Mouse (Mus musculus) natural killer cell, adult 2 months (primary cell): ENCODE measurements at regions not wholly inside any gene's neighbourhood (a gene's known extent, or its start where the extent isn't known, plus 50 kb on each side); places are given as distances from the start of the nearest gene placed in this dataset.
A peak's percentile ranks its signal among the peaks of the same experiment; 100 is the strongest.

Experiments used
- DNase-seq, 2 experiments: peaks; one replicate each; pipeline ENCODE4 v3.0.0; 2022; ENCODE audit warnings: low spot score in 2 of 2

DNA sequence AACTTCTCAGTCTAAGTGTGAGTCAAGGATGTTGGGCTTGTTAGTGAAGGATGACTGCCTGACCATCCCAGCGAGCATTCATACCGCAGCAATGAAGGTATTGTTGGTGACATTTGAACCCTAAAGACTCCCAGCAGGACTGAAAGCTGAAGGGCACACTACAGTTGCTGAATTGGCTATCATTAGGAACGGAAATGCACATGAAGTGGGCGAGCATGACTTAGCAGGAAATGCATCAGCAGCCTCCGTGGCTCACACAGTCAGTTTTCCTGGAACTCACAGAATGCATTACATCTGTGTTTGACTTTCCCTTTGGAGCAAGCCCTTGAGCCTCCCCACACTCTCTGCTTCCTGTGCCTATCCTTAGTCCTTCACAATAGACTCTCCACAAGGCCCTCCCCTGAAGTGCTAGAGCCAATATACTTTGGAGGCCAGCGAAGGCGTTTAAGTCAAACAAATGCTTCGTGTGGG lies 63.9 kb downstream of the Tmco5 start:
- DNase-seq, result no peak

DNA sequence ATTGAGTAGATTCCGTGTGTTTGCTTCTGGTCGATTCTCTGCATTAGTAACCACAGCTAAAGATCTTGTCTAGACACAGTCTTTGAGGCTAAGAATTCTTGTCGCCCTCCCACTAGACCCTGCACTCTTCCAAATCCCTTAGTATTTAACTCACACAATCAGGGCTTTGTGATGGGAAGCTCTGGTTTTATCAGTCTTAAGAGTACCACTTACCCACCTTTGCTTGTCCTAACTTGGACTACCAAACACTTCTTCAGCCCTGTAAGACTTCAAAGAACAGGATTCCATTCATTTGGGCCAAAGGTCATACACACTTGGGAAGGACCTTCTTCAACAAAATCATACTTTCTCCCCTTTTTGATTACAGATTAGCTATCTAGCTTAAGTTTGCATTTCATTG lies 70.0 kb downstream of the Tmco5 start:
- no peak for DNase-seq

DNA sequence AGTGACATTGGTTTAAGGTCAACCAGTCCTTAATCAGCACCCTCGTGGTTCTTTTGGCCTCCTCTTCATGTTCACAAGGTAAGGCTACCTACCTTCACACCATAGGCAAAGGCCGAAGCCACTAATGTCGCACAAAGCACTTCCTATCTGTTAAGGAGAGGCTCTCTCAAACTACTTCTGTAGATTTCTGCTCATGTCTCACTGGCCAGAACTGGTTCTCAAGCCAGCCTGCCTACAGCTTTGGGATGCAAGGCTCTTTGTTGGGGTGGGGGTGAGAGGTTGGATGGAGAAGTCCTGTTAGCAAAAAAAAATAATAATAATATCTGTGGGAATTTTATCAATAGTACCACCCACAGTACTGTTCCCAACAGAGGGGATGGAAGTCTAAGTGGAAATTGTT lies 71.2 kb downstream of the Tmco5 start:
- DNase-seq, result no peak

DNA sequence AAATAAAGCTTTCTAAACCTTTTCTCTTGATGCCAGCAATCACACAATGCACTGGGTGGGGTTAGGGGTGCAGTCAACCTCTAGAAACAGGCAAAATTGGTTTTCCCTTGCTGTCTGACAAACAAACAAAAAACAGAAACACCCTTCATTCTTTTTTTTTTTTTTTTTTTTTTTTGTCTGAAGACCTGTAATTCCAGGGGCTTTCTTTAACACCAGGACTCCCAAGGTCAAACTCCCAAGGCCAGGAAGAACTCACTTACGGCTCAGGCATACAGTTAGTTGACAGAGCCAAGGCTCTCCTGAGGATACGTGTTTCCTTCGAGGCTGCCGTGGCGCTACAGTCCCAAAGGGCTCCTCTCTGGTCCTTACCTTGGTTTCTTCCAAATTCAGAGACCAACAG lies 71.7 kb downstream of the Tmco5 start:
- no peak for DNase-seq

DNA sequence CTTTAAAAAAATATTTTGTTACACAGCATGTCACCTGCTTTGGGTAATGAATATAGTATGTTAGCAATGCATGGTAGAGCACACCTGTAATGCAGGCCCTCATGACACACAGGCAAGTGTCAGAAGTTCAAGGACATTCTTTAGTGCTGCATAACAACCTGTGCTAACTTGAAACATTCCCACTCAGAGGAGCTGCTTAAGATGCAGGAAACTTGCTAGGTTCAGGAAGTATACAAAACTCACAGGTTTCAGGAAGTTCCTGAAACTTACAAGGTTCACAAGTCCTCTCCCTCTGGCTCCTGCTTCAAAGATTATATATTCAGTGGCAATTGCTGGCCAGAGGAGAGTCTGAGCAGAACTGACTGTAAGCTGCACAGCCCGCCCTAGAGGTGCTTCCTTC lies 73.0 kb downstream of the Tmco5 start:
- no peak for DNase-seq

DNA sequence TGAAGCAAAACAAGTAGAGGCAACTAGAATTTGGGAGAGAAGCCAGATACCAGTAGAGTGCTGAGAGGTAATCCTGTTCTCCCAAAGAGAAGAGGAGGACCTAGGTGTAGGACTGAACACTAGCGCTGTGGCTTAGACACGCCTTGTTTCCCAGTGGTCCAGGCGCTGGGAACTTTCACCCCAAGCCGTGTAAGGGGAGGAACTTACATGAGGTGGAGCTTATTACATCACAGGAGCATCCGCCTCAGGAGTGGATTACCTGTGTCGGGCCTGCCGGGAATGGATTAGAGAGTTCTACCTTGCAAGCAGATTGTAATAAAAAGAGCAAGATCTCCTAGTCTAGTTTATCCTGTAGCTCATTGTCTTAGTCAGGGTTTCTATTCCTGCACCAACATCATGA lies 75.8 kb downstream of the Tmco5 start:
- DNase-seq, result no peak

DNA sequence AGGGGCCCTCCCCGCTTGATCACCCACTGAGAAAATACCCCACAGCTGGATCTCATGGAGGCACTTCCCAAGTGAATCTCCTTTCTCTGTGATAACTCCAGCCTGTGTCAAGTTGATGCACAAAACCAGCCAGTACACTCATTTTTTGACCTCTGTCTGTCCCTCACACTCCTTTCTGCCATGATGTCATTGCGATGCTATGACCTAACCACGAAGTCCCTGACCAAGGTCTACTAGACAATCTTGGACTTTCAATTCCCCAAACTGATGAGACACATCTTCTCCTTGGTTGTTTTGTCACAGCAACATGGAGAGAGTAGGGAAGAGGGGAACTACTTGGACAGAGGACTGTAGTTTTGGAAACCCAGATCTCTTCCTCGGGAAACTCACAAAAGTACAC lies 76.4 kb downstream of the Tmco5 start:
- no peak for DNase-seq

DNA sequence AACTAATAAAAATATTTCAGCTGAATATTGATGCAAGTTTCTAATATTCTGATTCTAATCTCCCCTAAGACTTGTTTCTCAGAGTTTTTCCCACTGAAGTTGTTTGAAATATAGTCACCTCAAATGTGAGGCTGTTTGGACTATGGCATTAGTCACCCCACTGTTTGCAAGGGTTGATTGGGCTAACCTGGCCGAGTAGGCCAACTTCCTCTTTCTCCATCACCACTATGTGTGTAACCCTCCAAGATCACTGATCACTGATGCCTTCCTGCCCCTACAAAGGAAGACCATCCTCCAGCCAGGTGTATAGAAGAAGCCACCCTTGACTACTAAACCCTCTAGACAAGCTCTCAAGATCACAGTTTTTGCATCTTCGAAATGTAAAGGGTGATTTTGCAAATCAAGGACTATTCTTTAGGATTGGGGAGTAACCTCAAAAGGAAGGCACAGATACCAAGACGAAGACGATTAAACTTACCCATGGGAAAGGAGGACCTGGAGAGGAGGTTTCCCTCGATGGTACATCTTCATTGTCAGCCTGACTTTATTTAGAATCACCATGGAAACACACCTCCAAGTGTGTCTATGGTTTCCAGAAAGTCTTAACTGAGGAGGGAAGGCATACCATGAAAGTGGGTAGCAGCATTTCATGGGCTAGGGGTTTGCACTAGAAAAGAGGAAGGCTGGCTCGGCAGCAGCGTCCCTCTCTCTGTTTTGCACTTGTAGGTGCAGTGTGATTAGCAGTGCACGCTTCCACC lies 84.8 kb downstream of the Tmco5 start:
- DNase-seq, result no peak

DNA sequence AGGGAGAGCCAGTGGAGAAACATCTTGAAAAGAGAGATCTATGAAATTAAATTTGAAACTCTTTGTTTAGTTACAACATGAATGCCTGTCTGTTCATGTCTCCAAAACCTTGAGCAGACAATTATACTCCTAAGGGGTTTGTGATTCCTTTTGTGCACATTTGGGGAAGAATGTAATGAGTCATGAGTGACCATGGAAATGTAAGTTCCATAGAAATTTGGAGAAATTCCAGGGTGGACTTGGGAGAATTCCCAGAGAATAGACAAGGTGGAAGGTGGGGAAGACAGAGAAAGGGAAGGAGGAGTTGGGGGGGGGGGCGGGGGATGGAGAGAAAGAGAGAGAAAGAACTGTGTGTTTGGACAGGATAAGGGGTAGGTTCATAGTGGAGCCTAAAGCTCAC lies 87.8 kb downstream of the Tmco5 start:
- no peak for DNase-seq

DNA sequence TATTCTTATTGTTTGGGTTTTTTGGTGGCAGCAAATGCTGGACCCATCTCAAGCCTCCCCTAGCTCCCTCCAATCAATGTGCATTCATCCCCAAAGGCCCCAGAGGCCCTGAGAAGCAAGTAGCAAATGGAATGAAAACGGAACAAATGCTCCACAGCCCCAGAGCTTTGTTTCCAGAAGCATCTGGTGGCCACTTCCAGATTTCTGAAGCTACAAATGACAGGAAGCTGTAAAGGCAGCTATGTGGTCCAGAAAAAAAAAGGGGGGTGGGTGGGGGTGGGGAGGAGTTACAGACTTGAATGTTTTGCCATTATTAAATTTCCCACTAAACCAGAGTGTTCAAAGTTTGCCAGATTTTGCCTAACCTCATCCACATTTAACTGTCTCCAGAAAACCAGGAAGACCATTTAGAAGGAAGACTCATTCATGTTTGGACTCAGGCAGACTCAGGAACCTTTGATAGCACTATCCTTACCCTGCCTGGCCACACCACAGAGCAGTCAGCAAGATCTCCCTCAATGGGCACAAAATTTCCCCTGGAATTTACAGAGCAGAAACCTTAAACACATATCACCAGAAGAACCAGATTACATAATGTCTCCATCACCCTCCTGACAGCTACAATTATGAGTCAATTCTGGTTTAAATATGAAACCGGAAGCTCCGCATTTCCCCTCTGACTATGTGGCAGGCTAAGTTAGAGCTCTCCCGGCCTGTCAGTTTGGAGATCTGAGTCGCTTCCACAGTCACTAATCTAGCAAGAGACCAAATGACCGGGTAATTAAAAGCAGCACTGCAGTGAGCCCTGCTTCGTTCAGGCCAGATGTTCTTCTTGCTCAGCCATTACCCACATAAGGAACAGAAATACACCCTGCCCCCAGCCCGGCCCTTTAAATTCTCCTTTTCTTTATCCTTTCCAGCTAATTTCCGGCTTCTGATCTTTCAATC lies 93.4 kb downstream of the Tmco5 start:
- DNase-seq, result peak; percentile 44 to 56

DNA sequence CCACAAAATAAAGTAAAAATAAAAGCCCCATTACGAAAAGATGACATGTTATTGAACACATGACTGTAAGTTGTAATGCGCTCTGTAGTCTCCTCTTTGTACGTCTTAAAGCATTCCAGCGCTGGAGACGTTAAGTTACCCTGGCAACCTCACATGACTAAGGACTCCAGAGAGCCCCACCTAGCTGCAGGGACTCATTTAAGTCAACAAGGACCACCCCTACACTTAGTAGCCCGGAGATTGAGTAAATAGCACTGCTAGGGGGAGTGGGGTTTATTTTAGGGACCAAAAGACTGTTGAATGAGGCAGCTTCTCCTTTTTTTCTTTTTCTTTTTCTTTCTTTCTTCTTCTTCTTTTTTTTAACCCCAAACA lies 94.1 kb downstream of the Tmco5 start:
- no peak for DNase-seq

DNA sequence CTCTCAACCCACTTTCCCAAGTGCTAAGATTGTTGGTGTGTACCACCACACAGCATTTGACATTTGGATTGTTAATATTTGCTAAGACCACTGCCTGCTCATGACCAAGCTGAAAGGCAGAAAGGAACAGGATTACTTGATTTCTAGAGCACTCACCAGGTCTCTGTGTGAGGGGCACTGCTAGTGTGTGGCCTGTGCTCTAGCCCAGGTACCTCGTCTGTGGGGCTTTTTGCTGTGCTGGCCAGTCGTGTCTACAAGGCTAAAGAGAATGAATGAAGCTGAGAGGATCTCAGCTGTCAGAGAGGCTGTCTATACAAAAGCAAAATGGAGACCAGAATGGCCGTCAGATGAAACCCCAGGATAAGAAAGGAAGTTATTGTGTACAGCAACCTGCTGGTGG lies 95.0 kb downstream of the Tmco5 start:
- no peak for DNase-seq

DNA sequence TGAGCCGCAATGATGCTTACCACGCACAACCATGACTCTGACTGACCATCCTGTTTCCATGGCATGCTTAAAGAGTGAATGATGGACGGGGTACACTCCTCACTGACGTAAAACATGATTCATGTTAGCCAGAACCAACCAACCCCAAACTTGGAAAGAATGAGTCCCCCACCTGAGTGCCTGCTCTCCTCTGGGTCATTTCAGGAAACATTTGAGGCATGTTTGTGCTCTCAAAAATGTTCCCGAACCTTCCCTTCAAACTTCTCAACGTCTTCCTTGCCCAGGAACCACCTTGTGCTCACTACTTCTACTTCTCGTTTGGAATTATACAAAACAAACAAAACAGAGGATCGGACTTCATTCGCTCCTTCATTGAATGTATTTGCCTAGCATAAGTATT lies 95.7 kb downstream of the Tmco5 start:
- DNase-seq, result no peak

DNA sequence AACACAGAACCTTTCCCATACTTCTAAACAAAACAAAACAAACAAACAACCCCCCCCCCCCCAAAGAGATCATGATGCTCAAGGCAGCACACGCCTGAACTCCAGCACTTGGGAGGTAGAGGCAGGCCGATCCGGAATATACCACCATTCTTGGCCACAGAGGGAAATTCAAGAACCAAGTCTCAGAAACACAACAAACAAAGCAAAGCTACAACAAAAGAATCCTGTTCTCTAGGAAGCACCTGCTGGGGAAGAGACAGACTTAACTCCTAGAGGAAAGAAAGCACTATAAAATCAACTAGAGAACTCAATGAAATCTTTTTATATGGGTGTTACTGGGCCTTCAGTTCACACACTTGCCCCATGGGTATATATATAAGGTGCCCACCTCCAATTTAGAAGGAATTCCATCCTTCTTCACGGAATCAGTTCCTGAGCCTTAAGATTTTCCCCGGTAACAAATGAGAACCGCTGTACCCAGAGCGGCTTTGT lies 96.1 kb downstream of the Tmco5 start:
- DNase-seq, result no peak

DNA sequence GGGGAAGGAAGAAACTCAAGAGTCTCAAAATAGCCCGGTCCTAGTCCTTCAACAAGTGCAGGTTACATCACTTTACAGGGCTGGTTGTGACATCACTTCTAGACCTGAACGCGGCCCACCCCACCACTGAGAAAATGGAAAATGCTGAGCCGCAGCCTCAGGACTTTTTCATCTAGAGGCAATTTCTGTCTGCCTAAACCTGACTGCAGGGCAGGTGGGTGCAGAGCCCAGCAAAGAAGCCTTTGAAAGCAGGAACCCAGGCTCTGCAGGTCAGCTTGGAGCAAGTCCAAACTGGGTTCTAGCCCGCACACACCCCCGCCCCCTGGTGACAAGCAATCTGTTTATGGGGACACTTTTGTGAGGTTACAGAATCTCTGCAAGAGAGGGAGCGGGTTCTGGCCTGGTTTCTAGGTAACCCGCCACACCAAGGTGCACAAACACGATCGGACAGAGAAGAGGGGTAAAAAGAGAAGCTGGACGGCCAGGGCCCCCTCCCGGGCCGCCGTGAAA lies 96.7 kb downstream of the Tmco5 start:
- peak; percentile 39 to 56 for DNase-seq

DNA sequence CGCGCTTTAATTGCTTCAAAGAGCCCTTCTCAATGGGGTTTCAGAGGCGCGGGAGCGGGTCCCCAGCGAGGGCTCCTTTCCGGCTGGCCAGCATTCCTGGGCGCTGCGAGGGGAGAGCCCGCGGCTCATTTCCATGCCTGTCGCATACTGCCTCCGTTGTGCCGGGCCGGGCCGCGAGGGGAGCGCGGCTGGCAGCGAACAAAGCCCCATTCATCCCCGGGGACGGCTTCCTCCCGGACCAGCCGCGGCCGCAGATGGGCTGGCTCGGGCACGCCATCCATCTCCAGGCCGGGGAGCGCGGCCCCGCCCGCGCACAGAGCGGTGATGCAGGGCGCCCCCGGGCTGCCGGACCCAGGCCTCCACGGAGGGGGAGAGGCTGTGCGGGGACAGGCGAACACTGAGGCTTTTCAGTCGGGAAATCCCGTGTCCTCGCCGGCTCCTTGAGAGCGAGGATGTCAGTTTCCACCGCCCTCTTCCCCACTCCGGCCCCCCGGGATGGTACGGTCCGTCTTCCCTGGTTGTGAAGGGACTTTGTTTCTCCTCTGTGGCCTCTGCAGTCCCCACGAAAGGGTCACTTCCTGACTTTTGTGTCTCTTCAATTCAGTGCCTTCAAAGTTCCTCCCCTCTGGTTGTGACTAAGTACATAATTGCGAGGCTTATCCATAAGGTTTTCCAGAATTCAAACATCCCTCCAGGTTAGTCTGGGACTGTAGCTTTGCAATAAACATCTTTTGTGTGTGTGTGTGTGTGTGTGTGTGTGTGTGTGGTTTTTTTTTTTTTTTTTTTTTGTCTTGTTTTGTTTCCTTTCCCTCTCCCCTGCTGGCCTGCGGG lies 97.3 kb downstream of the Tmco5 start:
- DNase-seq, result peak; percentile 11 to 15

DNA sequence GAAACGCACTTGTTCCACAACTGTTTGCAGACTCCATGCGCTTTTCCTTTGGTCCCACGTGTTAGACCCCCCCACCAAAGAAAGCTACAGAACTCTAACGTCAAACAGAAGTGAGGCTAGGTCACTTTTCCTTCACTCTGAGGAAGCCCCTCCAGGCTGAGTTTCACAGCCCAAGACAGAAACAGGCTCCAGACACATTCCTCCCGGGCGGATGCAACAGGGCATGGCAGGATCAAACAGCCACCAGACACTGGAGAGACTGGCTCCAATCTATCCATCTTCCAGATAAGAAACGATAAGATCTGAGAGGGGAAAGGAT lies 97.9 kb downstream of the Tmco5 start:
- no peak for DNase-seq

DNA sequence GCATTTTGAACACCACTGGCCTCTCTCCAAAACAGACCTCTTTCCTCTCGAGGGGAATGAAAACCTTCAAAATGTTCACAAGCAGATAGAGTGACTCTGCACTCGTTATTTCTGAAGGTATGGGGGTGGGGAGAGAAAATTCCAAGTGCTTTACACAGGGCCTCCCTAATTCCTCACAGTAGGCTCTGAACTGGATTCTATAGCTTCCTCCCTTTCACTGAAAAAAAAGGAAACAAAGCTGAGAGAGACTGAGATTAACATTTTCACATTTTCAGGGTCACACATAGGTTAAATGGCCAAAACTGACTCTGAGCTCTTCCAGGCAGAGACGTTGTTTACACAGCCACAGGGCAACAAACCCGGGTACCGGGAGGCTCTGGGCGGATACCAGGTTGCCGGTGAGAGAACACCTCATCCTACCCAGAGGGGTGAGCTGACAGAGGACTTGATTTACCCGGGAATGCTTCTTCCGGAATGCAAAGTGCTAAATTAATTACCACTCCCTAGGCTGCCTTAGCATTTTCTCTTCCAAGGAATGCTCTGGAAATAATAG lies 98.5 kb downstream of the Tmco5 start:
- DNase-seq, result no peak

DNA sequence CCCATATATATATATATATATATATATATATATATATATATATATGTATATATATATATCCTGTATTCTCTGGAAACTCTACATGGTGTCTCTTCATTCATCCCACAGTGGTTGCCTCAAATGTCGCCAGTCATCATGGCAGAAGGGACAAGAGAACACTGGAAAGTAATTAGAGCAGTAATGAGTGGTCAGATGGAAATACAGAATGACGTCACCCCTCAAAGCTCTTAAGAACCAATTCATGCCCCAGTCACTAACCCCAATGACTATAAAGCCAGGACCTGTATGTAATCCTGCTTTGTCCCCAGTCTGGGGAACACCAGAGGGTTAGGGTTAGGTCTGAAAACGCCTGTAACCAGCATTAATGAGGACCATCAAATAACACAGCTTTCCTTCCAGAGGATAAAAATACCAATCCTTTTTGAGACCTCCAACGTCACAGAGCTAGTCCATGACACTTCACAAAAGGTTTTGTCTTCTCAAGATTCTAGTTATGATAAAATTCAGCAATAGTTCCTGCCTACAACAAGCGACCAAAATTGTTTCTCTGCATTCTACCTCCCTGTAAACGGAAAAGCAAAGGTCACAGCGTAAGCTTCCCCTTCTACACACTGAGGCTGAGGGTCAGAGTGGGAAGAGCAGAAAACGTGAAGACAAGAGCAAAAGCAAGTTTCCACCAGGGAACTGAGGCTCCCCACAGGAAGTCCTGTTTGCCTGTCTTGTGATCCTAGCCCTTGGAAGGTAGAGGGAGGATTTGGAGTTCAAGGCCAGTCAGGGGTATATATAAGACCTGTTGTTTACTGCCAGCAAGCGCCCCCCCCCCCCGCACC lies 99.5 kb downstream of the Tmco5 start:
- no peak for DNase-seq

DNA sequence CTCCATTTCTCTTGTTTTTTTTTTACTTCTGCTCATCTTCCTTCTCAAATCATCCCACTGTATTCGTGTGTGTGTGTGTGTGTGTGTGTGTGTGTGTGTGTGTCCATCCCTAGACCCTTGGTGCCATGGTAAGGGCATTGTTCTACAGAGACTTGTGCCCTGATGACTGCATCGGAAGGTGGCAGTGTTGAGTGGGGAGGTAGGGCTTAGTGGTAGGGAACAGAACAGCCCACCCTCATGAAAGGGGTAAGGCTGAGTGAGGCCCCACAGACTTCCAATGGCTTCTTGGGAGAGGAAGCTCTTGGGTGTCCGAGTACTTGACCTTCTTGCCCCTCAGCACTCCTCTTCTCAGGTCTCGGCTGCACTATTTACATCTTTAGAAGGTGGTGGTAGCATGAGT lies 100.3 kb downstream of the Tmco5 start:
- DNase-seq, result no peak
